Mouse (Mus musculus): ENCODE data around the gene Tmem229b. TPM values are rescaled to one million over a fixed set of nuclear protein-coding genes. Genes with fewer than 3 reads are reported as not detected.
A peak's percentile ranks its signal among the peaks of the same experiment; 100 is the strongest.
"Not testable (repeated sequence)": the region's sequence is repeated elsewhere in the genome, so short reads cannot be mapped to it uniquely, and the experiment has no call there.

Gene Tmem229b
- total RNA-seq, 2 experiments from 2014 or later: 34.4 to 39.9 TPM

DNA sequence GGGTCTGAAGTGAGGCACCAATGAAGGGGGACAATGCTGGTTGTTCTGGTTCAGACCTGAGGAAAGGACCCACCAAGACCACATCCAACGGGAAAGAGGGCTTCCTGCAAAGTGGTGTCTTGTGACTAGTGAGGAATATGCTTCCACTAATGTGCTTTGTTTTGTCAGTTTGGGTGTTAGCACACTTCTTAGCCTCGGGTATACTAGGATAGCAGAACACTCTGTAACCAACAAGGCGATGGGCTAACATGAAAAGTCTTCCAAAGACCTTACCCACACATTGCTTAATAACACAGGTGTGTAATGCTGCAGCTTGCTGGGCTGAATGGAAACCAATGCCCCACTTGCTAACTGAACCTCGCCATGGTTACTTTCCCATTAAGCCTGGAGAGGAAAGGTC, 51.0 kb downstream of the Tmem229b start:
- DNase-seq (ENCODE audit: extremely low spot score in 1 of 2, low spot score in 1 of 2): no peak

DNA sequence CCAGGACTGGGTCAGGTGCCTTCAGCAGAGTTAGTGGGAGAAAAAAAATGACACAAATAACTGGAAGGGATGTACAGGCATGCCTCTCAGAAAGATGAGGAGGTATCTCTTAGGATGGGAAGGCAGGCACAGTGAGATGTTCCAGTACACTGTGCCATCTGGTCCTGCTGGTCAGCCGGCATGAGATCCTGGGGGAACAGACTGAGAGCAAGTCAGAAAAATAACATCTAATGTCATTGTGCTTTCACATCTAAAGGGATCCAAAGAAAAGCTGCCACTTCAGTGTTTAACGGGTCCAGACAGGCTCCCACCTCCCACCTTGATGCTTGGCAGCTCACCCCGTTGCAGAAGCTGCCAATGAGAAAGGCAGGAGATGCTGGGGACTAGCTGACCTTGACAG, 54.9 kb downstream of the Tmem229b start:
- DNase-seq (ENCODE audit: extremely low spot score in 1 of 2, low spot score in 1 of 2): peak in 1 of 2 experiments; percentile 8

DNA sequence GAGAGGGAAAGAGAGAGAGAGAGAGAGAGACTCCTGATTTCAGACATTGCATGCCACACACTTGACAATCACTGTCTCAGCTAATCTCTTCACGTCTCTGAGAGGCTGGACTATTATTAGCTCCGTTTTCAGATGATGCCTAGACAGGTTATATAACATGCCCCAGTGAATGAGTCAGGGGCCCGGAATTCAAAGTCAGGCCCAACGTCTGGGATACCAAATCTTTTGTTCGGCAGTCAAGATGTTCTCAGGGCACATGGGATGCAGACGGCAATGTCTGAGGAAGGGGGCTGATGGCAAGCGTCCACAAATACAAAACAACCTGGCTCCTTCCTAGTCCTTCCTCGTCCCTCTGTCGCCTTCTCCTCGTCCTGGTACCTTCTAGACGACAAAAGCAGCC, 55.4 kb downstream of the Tmem229b start:
- peak; percentile 6 to 8 for DNase-seq (ENCODE audit: extremely low spot score in 1 of 2, low spot score in 1 of 2)

DNA sequence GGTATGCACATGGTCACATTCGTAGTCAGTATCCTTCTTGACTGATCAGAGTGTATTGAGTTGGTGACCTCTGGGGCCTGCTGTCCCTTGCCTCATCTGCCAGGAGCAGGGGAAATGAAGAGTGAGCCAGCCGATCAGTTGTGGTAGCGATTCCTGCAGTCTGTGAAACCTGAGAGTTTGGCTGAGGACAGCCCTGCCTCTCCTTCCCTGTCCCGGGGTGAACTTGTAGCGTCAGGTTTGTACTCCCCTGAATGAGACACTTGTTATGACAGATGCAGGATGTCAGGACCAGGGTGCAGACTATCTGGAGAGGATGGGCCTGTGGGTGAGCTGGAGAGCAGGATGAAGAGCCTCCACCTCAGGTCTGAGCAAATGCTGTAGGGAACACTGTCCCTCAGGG, 59.8 kb downstream of the Tmem229b start:
- no peak for DNase-seq (ENCODE audit: extremely low spot score in 1 of 2, low spot score in 1 of 2)

DNA sequence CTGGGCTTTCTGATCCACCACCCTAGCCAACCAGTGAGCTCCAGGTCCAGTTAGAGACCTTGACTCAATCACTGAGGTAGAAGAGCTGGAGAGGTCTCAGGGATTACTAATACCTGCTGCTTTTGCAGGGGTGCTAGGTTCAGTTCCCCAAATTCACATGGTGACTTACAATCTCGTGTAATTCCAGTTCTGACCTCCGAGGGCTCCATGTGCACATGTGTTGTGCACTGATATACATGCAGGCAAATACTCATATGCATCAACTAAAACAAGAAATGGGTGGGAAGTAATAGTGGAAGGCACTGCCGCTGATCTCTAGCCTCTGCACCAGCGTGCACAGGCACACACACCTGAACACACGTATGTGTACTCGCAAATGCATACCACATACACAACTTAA, 60.3 kb downstream of the Tmem229b start:
- DNase-seq (ENCODE audit: extremely low spot score in 1 of 2, low spot score in 1 of 2): no peak

DNA sequence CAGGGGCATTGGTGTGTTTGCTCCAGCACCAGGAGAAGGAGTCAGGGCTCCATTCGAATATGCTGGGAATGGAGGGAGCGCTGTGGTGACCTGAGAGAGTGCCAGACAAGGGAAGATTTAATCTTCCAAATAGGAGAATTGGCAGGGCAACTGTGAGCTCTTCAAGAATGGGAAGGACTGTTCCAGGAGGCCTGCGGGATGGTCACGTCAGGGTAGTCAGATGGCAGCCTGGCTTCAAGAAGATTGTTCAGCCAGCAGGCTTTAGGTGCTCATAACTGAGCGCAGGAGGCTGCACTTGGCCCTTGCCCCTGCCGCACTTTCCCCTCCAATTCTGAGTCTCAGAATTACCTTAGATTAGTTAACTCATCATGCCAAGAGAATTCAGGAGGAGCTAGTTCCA, 64.5 kb downstream of the Tmem229b start:
- DNase-seq (ENCODE audit: extremely low spot score in 1 of 2, low spot score in 1 of 2): no peak

DNA sequence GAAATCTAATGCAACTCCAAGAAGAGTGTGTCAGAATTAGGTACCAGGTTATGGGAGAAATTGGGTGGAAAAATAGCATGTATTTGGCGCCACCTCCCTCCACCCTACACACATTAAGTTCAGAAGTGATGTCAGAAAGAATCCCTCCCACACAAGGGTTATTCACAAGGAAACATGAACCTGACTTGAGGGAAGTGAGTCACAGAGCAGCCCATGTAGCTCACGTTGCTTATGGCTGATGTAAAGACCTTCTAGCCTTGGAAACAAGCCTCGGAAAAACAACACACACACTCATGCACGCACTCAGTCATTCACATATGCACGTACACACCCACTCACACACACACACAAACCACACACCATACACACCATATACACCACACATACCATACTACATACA, 67.3 kb downstream of the Tmem229b start:
- DNase-seq (ENCODE audit: extremely low spot score in 1 of 2, low spot score in 1 of 2): no peak

DNA sequence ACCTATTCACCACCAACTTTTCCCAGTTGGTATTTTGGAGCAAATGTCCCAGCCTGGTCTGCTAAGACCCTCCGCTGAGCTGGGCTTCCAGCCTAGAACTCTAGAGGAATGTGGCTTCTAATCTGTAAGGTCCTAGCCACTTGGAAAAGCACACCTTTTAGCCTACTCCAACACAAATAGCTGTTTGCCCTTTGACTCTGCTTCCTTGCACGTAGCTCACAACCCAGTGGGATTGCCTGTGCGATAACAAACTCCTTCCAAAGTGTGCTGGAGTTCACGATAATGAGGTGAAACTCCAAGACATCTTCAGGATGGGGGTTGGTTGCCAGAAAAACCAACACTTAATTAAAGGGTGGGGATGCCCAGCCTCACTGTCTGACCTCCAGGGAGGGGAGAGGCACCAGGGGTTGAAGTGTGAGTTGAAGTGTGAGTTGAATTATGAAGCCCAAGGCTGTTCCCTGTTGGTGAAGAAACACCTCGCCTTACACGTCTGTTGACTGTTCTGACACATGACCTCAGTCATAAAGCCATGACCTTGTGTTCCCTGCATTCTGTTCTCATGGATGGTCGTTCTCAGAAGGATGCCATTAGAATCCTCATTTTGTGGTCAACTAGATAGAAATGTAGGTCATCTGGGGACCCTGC, 67.9 kb downstream of the Tmem229b start:
- no peak for DNase-seq (ENCODE audit: extremely low spot score in 1 of 2, low spot score in 1 of 2)

DNA sequence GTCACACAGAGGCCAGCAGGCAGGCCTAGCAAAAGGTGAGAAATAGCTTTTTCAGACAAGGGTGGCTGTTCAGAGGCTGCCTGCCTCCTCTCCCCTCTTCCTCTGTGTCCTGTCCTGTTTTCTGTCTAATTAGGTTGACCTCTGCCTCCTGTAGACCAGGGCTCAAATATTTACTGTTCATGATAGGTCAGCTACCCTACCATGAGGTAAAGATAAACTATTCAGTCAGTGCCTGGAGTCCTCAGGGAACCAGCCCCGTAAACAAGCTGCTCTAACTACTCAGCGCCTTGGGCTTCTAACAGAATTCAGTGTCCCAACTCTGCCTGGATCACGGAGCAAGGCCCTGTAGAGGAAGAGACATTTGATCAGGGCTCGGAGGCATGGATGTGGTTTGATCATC, 70.9 kb downstream of the Tmem229b start:
- DNase-seq (ENCODE audit: extremely low spot score in 1 of 2, low spot score in 1 of 2): no peak

DNA sequence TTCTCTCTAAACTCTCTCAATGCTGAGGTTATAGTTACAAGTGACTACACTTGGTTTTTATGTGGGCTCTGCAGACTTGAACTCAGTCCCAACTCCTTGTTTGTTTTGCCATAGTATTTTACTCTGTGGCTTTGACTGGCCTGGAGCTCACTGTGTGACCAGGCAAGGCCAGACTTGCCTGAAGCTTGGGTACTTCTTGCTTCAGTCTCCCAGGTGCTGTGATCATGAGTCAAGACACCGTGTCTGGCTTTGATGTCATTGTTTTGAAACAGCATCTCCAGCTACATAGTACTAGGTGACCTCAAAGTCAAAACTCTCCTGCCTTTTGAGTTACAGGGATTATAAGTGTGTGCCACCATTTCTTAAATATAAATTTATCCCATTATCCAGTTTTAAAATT, 77.5 kb downstream of the Tmem229b start:
- DNase-seq (ENCODE audit: extremely low spot score in 1 of 2, low spot score in 1 of 2): no peak

DNA sequence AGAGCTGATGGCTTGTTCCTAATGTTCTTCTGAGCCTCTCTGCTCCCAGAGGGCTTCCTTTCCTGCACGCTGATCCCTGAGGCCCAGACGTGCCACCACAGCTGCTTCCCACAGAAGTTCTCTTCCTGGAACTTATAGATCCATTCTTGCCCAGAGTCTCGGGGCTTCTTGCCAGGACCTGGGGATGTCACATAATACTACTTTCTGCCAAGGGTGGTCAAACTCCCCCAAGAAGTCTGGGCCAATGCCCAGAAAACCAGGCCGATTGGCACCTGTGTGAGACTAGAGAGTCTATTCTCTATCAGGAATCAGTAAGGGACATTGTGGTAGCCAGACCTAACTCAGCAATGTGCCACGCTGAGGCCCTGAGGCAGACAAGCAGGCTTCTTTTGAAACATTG, 80.1 kb downstream of the Tmem229b start:
- DNase-seq (ENCODE audit: extremely low spot score in 1 of 2, low spot score in 1 of 2): no peak

DNA sequence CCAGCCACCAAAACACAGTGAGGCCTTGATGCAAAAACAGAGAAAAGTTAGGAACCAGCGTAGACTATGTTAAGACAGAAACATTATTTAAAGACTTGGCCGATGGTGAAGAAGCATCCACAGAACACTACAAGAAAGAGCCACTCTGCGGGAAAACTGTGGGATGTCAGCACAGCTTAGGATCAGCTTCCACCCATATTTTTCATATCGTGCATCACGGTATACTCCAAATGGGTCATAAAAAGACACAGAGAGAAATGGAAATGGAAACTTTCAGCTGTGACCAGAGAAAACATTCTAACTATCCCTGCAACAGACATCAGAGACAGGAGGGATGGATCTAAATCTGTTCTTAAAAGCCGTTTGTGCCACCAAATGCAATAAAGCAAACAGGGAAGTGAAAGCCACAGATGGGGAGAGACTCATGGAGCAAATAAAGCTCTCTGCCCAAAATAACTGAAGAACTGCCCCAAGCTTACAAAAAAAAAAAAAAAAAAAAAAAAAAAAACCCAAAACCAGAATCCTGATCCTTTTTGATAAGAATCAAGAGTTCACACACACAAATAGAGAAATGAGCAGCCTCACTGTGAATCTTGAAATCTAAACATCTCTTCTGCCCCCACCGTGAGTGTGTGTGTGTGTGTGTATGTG, 83.8 kb downstream of the Tmem229b start:
- no peak for DNase-seq (ENCODE audit: extremely low spot score in 1 of 2, low spot score in 1 of 2)

DNA sequence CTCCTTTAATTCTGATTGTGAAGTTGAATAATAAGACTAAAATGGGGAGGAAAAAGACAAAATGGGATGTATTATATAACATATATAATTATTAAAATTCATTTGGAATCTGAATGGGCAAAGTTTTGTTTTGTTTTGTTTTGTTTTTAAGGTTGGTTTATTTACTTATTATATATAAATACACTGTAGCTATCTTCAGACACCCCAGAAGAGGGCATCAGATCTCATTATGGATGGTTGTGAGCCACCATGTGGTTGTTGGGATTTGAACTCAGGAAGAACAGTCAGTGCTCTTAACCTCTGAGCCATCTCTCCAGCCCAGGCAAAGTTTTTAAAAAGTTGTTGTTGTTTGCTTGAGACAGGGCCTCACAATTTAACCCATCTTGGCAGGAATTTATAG, 84.5 kb downstream of the Tmem229b start:
- DNase-seq (ENCODE audit: extremely low spot score in 1 of 2, low spot score in 1 of 2): not testable (repeated sequence)

DNA sequence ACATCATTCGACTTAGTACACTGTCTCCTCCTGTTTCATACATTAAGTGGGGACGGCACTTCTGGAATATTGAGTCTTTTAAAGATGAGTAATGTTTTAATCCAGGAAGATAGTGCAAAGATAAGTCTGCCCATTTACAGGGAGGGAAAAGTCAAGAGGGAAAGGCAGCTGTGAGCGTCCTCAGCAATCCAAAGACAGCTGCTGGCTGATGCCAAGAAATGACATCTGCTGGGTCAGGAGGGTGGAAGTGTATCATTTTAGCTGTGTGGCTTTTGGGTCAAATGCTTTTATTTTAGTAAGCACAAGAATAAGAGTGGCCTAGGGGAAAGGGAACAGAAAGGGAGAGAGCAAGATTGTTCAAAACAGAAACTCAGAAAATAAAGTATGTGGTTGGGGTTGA, 85.4 kb downstream of the Tmem229b start:
- no peak for DNase-seq (ENCODE audit: extremely low spot score in 1 of 2, low spot score in 1 of 2)

DNA sequence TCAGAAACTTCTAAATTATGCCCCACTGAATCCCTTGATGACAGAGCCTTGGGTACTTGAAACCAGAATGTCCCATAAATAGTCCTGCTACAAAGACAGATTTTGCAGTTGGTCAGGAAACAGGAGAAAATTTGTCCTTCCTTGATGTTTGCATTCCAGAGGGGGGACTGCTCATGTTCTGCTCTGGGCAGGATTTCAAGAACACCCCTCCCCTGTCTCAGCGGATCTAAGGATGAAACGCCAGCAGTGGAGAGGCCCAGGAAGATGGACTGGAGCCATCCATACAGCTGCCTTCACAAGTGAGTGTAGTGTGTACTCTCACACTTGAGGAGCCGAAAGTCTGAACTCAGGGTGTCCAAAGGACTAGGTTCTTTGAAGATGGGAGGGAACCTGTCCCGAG, 86.0 kb downstream of the Tmem229b start:
- no peak for DNase-seq (ENCODE audit: extremely low spot score in 1 of 2, low spot score in 1 of 2)

DNA sequence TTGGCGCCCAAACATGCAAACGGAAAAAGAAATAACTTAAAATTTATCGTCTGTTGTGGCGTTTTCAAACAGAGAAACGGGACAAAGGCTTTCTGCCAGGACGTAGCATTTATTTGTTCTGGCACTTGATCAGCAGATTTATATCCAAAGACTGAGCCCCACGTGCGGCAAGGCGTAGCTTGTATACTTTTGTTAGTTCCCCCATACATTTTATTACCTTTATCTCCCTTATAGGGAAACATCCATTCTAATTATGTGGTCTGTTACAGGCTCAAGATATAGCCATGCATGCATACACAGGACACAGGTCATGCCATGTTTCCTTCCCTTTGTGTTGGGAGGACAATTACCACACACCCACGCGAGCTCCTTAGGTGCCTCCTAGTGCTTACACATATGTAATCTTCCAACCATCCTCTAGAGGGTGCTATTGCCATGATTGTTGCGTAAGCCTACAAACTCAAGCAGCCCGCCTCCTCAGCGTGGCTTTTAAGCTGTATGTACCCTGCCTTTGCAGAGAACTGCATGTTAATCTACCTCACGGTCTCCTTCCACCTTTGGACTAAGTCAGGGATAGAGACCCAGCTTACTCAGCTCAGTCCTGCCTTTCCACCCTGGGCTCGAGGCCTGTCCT, 88.2 kb downstream of the Tmem229b start:
- DNase-seq (ENCODE audit: extremely low spot score in 1 of 2, low spot score in 1 of 2): peak; percentile 32 to 34

DNA sequence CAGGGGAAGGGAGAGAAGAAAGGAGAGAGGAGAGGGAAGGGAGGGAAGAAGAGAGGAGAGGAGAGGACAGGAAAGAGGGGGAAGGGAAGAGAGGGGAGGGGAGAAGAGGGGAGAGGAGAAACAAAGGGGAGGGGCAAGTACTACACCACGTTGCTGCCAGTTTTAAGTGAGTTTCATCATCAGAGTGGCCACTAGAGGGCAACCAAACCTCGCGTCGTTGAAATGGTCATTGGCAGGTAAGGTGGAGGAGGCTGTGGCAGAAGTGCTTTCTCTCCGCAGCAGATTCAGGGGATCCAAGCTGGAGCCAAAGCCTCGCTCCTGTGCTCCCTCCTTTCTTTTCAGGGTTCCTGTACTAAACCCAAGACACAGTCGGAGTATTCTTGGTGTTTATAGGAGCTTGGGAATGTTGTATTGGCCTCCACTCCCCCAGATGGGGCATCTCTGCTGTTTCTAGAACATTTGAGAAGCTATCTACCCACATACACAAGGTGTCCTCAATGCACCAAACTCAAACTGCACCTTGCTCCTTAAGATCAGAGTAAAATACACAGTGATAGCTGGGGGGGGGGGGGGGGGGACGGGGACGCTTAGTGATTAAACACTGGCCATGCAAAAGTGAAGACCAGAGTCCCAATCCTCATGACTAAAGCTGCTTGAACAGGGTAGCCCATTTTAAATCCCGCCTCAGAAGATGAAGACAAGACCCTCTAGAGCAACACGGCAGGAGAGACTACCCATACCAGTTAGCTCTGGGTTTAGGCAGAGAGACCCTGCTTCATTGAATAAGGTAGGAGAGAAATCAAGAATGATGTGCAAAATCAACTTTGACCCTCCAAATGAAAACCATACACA, 89.0 kb downstream of the Tmem229b start:
- DNase-seq (ENCODE audit: extremely low spot score in 1 of 2, low spot score in 1 of 2): peak; percentile 58 to 76

DNA sequence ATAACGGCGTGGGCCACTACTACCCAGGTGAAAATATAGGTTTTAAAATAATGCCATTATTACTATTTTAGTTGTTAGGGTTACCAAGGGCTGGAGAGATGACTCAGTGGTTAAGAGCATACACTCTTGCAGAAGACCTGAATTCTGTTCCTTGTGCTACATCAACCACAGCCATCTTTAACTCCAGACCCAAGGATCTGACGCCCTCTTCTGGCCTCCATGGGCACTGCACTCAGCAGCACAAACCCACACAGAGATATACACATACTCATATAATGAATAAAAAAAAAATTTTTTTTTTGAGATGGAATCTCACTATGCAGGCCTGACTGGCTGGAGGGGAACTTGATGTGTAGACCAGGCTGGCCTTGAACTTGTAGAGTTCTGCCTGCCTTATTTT, 91.1 kb downstream of the Tmem229b start:
- DNase-seq (ENCODE audit: extremely low spot score in 1 of 2, low spot score in 1 of 2): no peak

DNA sequence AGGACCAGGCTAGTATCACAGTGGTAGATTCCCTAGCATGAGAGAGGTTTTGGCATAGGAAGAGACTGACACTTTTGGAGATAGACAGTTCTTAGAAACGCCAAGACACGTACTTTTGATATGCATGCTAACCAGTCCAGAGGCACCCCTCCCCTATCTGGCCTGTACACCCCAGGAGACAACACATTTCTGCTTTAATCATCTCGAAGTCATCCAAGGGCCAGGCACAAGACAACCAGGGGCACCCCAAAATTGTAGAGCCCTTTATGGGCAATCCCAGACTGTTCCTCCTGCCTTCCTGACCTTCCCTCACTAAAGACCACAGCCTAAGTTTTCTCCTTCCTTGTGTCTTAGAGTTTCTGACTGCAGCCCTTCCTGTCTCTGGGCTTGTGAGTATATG, 91.9 kb downstream of the Tmem229b start:
- no peak for DNase-seq (ENCODE audit: extremely low spot score in 1 of 2, low spot score in 1 of 2)

DNA sequence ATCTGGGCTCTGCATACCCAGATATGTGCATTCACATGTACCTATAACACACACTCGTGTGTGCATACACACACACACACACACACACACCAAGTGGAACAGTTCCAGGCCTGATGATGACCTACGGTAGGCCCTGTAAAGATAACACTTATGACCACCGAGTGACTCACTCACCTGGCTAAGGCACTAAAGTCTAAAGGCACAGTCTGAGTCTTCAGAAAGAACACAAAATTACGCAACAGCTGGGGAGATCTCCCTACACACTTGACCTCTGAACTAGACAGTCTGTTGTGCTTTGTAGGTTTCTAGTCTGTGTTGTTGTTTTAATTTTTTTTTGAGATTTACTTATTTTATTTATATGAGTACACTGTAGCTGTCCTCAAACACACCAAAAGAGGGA, 93.0 kb downstream of the Tmem229b start:
- no peak for DNase-seq (ENCODE audit: extremely low spot score in 1 of 2, low spot score in 1 of 2)
